Mouse (Mus musculus) heart, embryonic 16.5 days (tissue): Measurements from ENCODE around the gene Nfkbie. TPM values are rescaled to one million over a fixed set of nuclear protein-coding genes. Genes with fewer than 3 reads are reported as not detected.

Experiments
- ATAC-seq: fragments of 200-750 bp; cut with Nextera tagmentation; replicated peaks from 2 replicates; pipeline ENCODE4 v1.8.0; 2017; ENCODE audit warnings: moderate number of reproducible peaks; ENCODE audit not compliant: insufficient read depth, low FRiP score; ENCODE audit errors: extremely low read depth
- H3K27ac ChIP-seq: fragments of 300-500 bp; sonication (generic); 2 replicates; pipeline ENCODE4 v1.5.1; 2014; ENCODE audit warnings: mild to moderate bottlenecking, low read length, control low read depth, moderate library complexity
- H3K27me3 ChIP-seq: fragments of 300-500 bp; sonication (generic); 2 replicates; pipeline ENCODE4 v1.6.1; 2014; ENCODE audit warnings: low read length, mixed read lengths; ENCODE audit not compliant: control insufficient read depth, insufficient read depth
- H3K36me3 ChIP-seq: fragments of 300-500 bp; sonication (generic); 2 replicates; pipeline ENCODE4 v1.6.1; 2014; ENCODE audit not compliant: control insufficient read depth, insufficient read depth
- H3K4me1 ChIP-seq: fragments of 300-500 bp; sonication (generic); 2 replicates; pipeline ENCODE4 v1.6.1; 2014; ENCODE audit warnings: low read length, mixed read lengths; ENCODE audit not compliant: control insufficient read depth, insufficient read depth
- H3K4me2 ChIP-seq: fragments of 300-500 bp; sonication (generic); 2 replicates; pipeline ENCODE4 v1.6.1; 2014; ENCODE audit warnings: low read depth, mild to moderate bottlenecking, control low read depth, low read length
- H3K4me3 ChIP-seq: fragments of 300-500 bp; sonication (generic); 2 replicates; pipeline ENCODE4 v1.5.1; 2014; ENCODE audit warnings: mild to moderate bottlenecking, control low read depth, low read length
- H3K9ac ChIP-seq: fragments of 300-500 bp; sonication (generic); 2 replicates; pipeline ENCODE4 v1.6.1; 2014; ENCODE audit warnings: low read length, control low read depth
- H3K9me3 ChIP-seq: fragments of 300-500 bp; sonication (generic); replicated peaks from 2 replicates; pipeline ENCODE4 v1.6.1; 2016; ENCODE audit warnings: low read length; ENCODE audit not compliant: control insufficient read depth
- WGBS: fragments of 180-500 bp; shearing (Covaris S2); extraction: QIAGEN DNeasy Blood & Tissue Kit; methylation state at CpG from one replicate; pipeline ENCODE4 v1.1.7; 2014; 5-methylcytosine and 5-hydroxymethylcytosine counted together
- polyA plus RNA-seq: library from polyadenylated mRNA; unstranded; fragments of >200 nt; fragmentation: Nextera tagmentation; extraction: Ambion mirVana; gene quantifications from 2 replicates; pipeline ENCODE4 v1.2.1, GENCODE M21; 2015

The Nfkbie gene
- polyA plus RNA-seq, 1 experiment from 2014 or later = 10.9 TPM

GRCm38 (mm10) chr17:45589236-45589635 is 33.7 kb downstream of the Nfkbie start:
- Histone ChIP-seq H3K36me3 (peaks cover 33% of the 10 kb centered on the region), H3K9ac (no peak overlapping the region), H3K4me2 (no peak overlapping the region), H3K9me3 (peaks cover 5% of the 10 kb centered on the region), H3K4me1 (peaks cover 49% of the 10 kb centered on the region), H3K27me3 (no peaks in the 10 kb centered on the region), H3K27ac (no peak overlapping the region), H3K4me3 (no peak overlapping the region)
- ATAC-seq = no peak
- 96% methylated on average over 7 of the region's 7 CpGs for WGBS

GRCm38 (mm10) chr17:45589844-45590243 is 34.3 kb downstream of the Nfkbie start:
- Histone ChIP-seq H3K4me1 (peaks cover 50% of the 10 kb centered on the region), H3K4me3 (no peak overlapping the region), H3K9ac (no peak overlapping the region), H3K4me2 (no peak overlapping the region), H3K27me3 (no peaks in the 10 kb centered on the region), H3K27ac (no peak overlapping the region), H3K36me3 (peaks cover 33% of the 10 kb centered on the region), H3K9me3 (peaks cover 5% of the 10 kb centered on the region)
- WGBS = 91% methylated on average over 8 of the region's 8 CpGs
- ATAC-seq = no peak

- H3K36me3 ChIP-seq = peaks cover 33% of the 10 kb centered on the region
- 84% methylated on average over 6 of the region's 6 CpGs for WGBS
- no peak overlapping the region for H3K9ac ChIP-seq
- no peaks in the 10 kb centered on the region for H3K27me3 ChIP-seq
- peaks cover 48% of the 10 kb centered on the region for H3K4me1 ChIP-seq
- H3K9me3 ChIP-seq = peaks cover 5% of the 10 kb centered on the region
- H3K4me3 ChIP-seq = no peak overlapping the region
- H3K4me2 ChIP-seq = no peak overlapping the region
- ATAC-seq = no peak
- no peak overlapping the region for H3K27ac ChIP-seq
These were observed 34.9 kb downstream of the Nfkbie start for GRCm38 (mm10) chr17:45590410-45590809.

DNA sequence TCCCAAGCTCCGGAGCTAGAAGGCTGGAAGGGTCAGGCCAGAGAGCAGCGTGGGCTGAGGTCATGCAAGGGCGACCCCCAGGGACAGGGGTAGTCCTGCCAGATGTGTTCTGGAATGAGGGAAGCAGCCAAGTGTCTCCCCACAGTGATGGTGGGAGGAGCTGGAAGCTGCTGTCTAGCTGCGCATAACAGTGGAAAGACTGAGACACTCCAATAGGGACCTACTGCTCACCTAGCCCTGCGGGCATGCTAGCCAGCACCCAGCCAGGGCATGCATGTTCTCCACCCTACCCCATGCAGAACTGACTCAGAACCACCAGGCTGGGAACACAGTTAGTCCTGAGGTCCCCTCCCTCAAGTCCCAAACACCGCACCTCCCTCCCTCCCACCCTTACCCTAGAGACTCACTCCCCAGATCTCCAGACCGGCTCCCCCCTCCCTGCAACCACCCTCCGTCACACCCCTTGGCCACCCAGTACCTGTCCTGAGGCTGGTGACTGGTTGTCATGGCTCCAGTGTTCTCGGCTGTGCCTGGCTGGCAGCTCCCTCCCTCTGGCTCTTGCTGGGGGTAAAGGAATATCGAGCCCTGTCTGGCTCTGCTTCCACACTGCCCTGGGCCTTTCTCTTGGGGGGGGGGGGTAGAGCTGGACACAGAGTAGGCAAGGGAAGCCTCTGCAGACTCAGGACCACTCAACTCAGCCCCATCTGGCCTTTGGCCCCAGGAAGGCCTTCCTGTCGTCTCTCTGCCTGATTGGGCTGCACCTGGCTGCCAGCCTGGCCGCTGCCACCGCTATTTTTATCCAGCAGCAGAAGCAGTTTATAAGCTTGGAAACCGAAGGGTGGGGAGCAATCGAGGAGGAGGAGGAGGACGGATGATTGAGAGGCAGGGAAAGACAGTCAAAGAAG is 36.5 kb downstream of the Nfkbie start:
- peaks cover 25% of the 10 kb centered on the region for H3K36me3 ChIP-seq
- H3K4me1 ChIP-seq = peaks cover 54% of the 10 kb centered on the region
- H3K9ac ChIP-seq = peak overlapping the region; percentile 68
- H3K4me3 ChIP-seq = peak overlapping the region; percentile 29
- H3K9me3 ChIP-seq = no peaks in the 10 kb centered on the region
- H3K27ac ChIP-seq = peak overlapping the region; percentile 86
- no peaks in the 10 kb centered on the region for H3K27me3 ChIP-seq
- peak; percentile 6; the same call in 1 of the 2 replicates for ATAC-seq
- 35% methylated on average over 16 of the region's 16 CpGs for WGBS
- peak overlapping the region; percentile 100 for H3K4me2 ChIP-seq

- H3K4me1 ChIP-seq = peaks cover 56% of the 10 kb centered on the region
- WGBS = 40% methylated on average over 8 of the region's 8 CpGs
- no peak for ATAC-seq
- H3K36me3 ChIP-seq = peaks cover 19% of the 10 kb centered on the region
- H3K27ac ChIP-seq = peak overlapping the region; percentile 86
- H3K27me3 ChIP-seq = no peaks in the 10 kb centered on the region
- no peaks in the 10 kb centered on the region for H3K9me3 ChIP-seq
- H3K9ac ChIP-seq = peak overlapping the region; percentile 68
- H3K4me3 ChIP-seq = peak overlapping the region; percentile 80
- H3K4me2 ChIP-seq = peak overlapping the region; percentile 100
These were observed 37.3 kb downstream of the Nfkbie start for GRCm38 (mm10) chr17:45592606-45593431.

GRCm38 (mm10) chr17:45593479-45593878 is 38.0 kb downstream of the Nfkbie start:
- no peak for ATAC-seq

GRCm38 (mm10) chr17:45594195-45594594 is 38.7 kb downstream of the Nfkbie start:
- Histone ChIP-seq H3K4me1 (peaks cover 60% of the 10 kb centered on the region), H3K9ac (peak overlapping the region; percentile 92), H3K4me2 (peak overlapping the region; percentile 100), H3K27me3 (no peaks in the 10 kb centered on the region), H3K36me3 (peaks cover 8% of the 10 kb centered on the region), H3K27ac (no peak overlapping the region), H3K9me3 (no peaks in the 10 kb centered on the region), H3K4me3 (peak overlapping the region; percentile 80)
- WGBS = 48% methylated on average over 8 of the region's 8 CpGs
- no peak for ATAC-seq

More at GRCm38 (mm10) chr17:45593479-45593878, 38.0 kb downstream of the Nfkbie start:
- Histone ChIP-seq H3K4me1 (peaks cover 56% of the 10 kb centered on the region), H3K4me2 (peak overlapping the region; percentile 100), H3K27ac (peak overlapping the region; percentile 86; the same call in 1 of the 2 replicates), H3K36me3 (peaks cover 14% of the 10 kb centered on the region), H3K9ac (peak overlapping the region; percentile 30), H3K27me3 (no peaks in the 10 kb centered on the region), H3K4me3 (peak overlapping the region; percentile 80), H3K9me3 (no peaks in the 10 kb centered on the region)
- 40% methylated on average over 8 of the region's 8 CpGs for WGBS

DNA sequence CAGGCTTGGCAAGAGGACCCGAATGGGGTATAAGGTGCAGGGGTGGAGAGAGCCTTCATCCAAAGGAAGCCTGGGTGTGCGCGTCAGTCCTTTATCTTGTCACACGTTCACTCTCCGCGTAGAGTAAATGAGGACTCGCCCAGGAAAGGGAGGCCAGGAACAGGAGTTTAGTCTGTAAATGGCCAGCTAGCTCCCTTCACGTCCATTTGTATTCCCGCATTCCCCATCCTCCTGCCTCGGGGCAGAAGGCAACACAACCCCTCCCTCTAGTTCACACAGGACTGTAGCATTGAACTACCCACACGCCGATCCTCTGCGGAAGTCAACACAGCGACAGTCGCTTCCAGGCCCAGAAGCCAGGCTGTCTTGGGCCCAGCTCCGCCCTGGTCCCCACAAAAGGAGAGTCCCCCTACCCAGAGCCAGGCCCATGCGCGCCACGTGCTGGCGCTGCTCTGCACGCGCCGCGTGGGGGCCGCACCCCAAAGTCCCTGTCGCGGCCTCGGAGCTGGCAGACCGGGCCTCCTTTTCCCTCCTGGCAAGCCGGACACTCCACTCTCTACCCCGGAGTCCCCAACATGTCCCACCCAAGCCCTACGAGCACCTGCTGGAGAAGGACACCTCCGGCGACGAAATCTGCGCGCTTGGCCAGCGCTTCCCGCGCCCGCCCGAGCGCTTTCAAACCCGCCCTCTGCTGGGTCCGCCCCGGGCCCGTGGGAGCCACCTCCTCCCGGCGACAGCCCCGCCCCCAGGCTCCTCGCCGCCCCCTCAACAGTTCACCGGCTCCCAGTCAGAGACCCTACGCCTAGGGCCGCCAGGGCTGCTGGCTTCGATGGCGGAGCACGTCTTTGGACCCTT is 39.6 kb downstream of the Nfkbie start:
- Histone ChIP-seq H3K27me3 (no peaks in the 10 kb centered on the region), H3K9me3 (no peaks in the 10 kb centered on the region), H3K27ac (peak overlapping the region; percentile 80), H3K4me3 (peak overlapping the region; percentile 80), H3K9ac (peak overlapping the region; percentile 92), H3K36me3 (0 out of 2 replicates have a peak, but pooled peaks cover 2% of the 10 kb centered on the region), H3K4me1 (peaks cover 65% of the 10 kb centered on the region), H3K4me2 (peak overlapping the region; percentile 100)
- peak; percentile 74 for ATAC-seq
- WGBS = under 1% methylated on average over 58 of the region's 58 CpGs
